Mouse (Mus musculus): Measurements from ENCODE around the gene Adgrl2.

GRCm38 (mm10) chr3:148949796-148950195 is 40.6 kb downstream of the Adgrl2 start:
- no peak for TF ChIP-seq HCFC1 (IDR thresholded peaks at IDR 0.05; ENCODE audit: borderline replicate concordance, insufficient read depth, low read length)
- TF ChIP-seq CHD2 (IDR thresholded peaks at IDR 0.05; ENCODE audit: low read depth, low read length): no peak
- TF ChIP-seq ZNF384 (IDR thresholded peaks at IDR 0.05; ENCODE audit: low read depth, low read length): no peak
- TF ChIP-seq ZC3H11A (IDR thresholded peaks at IDR 0.05; ENCODE audit: borderline replicate concordance, low read depth, low read length): no peak
- TF ChIP-seq MAFK (IDR thresholded peaks at IDR 0.05; ENCODE audit: insufficient read depth, low read depth, low read length): no peak

Measured in ES-E14 (cell line).